Mouse (Mus musculus): ENCODE measurements around the gene Rcc2. TPM values are rescaled to one million over a fixed set of nuclear protein-coding genes. Genes with fewer than 3 reads are reported as not detected.
A peak's percentile ranks its signal among the peaks of the same experiment; 100 is the strongest.

Gene Rcc2
- total RNA-seq, 2 experiments from 2014 or later: 5.9 to 8.8 TPM

DNA sequence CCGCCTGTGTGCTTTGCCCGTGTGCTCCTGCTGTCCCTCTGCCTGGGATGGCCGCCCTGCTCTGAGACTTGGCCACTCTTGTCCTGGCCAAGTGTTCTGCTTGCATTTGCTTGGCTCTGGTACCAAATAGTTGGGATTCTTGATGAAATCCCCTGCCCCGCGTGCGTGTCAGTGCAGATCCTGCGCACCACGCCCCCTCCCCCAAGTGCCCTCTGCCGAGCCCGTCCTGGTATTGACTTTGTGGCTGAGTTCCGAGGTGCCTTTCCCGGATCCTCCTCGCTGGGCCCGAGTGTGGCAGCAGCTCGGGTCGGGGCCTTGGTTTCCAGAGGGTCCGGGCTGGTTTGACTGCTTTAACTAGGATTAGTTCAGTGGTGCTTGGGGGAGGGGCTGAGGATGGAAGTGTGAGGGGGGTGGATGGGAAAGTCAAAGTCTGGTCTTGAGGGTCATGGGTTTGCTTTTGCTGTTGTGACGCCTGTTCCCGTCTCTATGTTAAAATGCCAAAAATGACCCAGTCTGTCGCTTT lies 21.7 kb downstream of the Rcc2 start:
- intact Hi-C loops (cut with DNase I): no loop called here
- no peak overlapping the region for H3K4me3 ChIP-seq
- no peak for DNase-seq
- TF ChIP-seq CTCF (IDR thresholded peaks at IDR 0.05): no peak
- no peak overlapping the region for H3K27ac ChIP-seq

DNA sequence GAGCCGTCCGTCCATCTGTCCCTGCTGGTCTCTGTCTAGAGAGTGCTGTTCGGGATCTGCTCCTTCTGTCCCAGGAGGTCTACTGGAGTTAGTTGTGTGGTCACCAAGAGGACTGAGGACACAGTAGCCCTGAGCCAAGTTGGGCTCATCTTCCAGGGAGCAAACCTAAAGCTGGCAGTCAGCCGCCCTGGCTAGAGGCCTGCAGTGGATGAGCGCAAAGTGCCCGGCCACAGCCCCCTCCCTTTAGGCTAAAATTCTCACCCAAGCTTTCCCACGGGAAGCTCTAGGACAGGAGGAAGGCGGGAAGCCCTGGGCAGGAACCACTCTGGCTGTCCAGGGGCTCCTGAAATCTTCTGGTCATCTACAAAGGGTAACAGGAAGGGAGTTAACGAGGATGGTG lies 22.4 kb downstream of the Rcc2 start:
- TF ChIP-seq CTCF (IDR thresholded peaks at IDR 0.05): no peak
- H3K27ac ChIP-seq: no peak overlapping the region
- no peak for DNase-seq
- H3K4me3 ChIP-seq: no peak overlapping the region
- intact Hi-C loops (cut with DNase I): no loop called here

DNA sequence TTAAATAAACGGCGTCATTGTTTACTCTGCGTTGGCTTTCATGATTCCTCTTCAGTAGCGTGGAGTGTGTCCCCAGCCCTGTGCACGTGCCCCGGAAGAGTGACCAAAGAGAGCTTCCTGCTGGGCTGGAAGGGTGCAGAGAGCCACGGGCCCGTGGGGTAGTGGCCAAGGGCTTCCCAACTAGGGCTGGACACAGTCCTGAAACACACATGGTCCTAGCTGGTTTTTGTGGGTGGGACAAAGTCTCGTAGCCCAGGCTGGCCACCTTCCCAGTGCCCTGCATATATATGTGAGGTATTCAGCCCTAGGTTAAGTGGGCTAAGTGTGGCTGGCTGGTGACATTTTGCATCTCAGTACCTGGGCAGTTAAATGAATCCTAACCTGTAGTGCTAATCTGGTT lies 22.9 kb downstream of the Rcc2 start:
- Histone ChIP-seq H3K27ac (no peak overlapping the region), H3K4me3 (no peak overlapping the region)
- no peak for TF ChIP-seq CTCF (IDR thresholded peaks at IDR 0.05)
- DNase-seq: no peak
- intact Hi-C loops (cut with DNase I): no loop called here

DNA sequence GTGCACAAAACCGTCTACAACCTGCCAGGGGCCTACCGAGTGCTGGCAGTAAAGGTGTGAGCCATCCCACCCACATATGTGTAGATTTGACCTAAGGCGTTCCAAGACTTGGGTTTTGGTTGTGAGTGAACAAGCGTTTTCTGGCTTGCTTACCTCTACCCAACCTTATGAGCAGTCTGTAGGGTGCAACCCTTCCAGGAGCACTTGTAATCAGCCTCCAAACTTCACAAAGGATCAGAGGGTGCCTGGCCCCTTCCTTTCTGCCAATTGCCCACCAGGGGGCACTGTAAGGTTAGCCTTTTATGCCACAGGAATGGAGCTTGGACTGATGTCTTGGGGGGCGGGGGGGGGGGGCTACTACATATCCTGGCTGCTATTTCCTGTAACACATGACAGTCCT lies 23.5 kb downstream of the Rcc2 start:
- no peak for DNase-seq
- intact Hi-C loops (cut with DNase I): loop anchor here (2.0 kb wide), 1 partner anchor 21 kb away; no protein-coding TSS in a partner anchor
- Histone ChIP-seq H3K27ac (no peak overlapping the region), H3K4me3 (no peak overlapping the region)
- peak; percentile 62 for TF ChIP-seq CTCF (IDR thresholded peaks at IDR 0.05)

DNA sequence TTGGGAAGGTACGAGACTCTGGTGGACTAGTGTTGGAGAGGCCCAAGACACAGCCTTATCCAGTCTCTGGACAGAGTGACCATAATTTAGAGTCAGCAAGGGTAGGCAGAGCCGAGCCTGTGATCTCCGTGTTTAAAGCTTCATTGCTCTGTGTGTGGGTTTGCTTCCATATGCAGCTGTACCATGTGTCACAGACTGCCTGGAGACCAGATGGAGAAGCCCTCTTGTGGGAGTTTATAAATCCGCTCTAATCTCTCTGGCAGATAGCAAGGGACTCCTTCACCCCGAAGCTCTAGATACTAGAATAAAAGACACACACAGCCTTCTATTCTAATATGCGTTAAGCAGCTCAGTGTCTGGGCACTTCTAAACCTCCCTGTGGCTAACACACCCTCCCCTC lies 24.4 kb downstream of the Rcc2 start:
- TF ChIP-seq CTCF (IDR thresholded peaks at IDR 0.05): no peak
- Histone ChIP-seq H3K27ac (no peak overlapping the region), H3K4me3 (no peak overlapping the region)
- intact Hi-C loops (cut with DNase I): loop anchor here (2.0 kb wide), 1 partner anchor 20 kb away; no protein-coding TSS in a partner anchor
- no peak for DNase-seq

DNA sequence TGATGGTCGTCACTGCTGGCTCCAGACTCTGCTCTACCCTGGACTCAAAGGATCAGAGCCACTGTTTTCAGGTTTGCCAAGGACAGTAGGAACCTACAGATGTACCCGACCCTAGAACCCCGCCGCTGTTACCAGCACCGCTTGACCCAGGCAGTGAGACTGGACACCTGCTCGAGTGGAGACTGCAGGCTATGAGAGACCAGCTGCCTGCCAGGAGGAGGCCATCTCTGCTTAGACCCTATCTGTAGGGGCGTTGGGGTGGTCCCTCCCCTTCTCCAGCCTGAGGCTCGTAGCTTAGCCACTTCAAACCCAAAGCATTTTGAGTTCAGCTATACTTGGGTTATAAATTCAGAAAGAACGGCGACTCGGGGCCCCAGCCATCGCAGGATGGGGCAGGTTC lies 26.6 kb downstream of the Rcc2 start:
- TF ChIP-seq CTCF (IDR thresholded peaks at IDR 0.05): no peak
- Histone ChIP-seq H3K27ac (no peak overlapping the region), H3K4me3 (no peak overlapping the region)
- intact Hi-C loops (cut with DNase I): no loop called here
- DNase-seq: no peak

DNA sequence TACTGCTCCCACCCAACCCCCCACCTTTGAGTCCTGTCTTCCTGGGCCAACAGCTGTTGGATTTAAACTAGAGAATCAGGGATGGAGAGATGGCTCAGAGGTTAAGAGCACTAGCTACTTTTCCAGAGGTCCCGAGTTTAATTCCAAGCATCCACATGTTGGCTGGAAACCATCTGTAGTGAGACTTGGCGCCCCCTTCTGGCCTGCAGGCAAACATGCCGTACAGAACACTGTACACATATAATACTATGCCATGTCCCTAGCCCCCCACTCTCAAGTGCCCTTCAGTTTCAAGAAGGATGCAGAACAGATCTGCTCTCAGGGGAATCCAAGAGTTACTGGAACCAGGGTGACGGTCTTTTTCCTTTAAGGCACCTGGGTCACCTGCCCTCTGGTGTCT lies 31.3 kb downstream of the Rcc2 start:
- DNase-seq: no peak
- no peak overlapping the region for H3K4me3 ChIP-seq
- TF ChIP-seq CTCF (IDR thresholded peaks at IDR 0.05): peak; percentile 25; the same call in 1 of the 2 replicates
- intact Hi-C loops (cut with DNase I): no loop called here
- H3K27ac ChIP-seq: no peak overlapping the region

DNA sequence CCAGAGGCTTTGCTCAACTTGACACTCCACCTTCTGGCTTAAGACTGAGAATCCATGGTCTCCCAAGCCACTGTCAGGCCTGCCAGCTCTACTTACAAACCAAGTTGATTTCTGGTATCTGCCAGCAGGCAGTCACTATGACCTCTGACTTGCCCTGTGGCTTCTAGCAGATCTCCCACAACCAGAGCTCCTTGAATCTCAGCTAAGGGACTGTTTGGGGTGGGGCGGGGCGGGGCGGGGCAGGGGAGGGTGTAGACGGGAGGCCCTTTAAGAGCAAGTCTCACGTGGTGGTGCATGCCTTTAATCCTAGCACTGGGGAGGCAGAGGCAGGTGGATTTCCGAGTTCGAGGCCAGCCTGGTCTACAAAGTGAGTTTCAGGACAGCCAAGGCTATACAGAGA lies 32.5 kb downstream of the Rcc2 start:
- intact Hi-C loops (cut with DNase I): no loop called here
- DNase-seq: no peak
- TF ChIP-seq CTCF (IDR thresholded peaks at IDR 0.05): no peak
- Histone ChIP-seq H3K27ac (no peak overlapping the region), H3K4me3 (no peak overlapping the region)

DNA sequence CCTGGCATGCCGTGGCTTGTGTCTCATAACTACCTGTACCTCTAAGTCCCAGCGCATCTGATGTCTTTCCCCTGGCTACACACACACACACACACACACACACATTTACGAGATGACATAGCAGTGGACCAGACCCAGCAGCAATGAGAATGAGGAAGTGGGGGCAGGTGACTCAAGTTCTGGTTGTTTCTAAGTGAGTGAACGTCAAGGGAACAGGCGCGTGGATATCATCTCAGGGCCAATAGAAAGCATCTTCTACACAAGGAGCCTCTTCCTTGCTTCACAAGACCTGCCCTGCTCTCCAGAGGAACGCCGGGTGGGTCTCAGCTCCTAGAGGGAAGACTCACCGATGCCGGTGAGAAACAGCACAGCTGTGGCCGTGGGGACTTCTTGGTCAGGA lies 40.3 kb downstream of the Rcc2 start:
- TF ChIP-seq CTCF (IDR thresholded peaks at IDR 0.05): no peak
- Histone ChIP-seq H3K27ac (no peak overlapping the region), H3K4me3 (no peak overlapping the region)
- no peak for DNase-seq
- intact Hi-C loops (cut with DNase I): no loop called here

DNA sequence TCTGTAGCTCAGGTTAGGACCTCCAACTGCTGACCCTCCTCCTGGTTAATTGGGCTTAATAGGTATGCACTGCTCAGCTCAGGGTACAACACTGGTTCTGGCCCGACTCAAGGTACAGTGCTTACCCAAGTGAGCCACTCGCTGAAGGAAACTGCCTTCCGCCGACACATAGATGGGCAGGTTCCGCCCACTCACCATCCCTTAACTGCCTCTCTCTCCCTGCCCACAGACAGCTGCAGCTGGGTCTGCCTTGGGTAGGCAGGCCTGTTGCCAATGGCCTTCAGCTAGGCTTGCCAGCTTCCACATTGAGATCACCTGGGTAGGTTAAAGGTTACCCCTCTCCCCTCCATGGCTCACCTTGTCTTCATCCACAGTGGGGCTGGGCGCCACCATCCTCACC lies 41.1 kb downstream of the Rcc2 start:
- no peak overlapping the region for H3K4me3 ChIP-seq
- TF ChIP-seq CTCF (IDR thresholded peaks at IDR 0.05): no peak
- DNase-seq: no peak
- intact Hi-C loops (cut with DNase I): no loop called here
- H3K27ac ChIP-seq: no peak overlapping the region

DNA sequence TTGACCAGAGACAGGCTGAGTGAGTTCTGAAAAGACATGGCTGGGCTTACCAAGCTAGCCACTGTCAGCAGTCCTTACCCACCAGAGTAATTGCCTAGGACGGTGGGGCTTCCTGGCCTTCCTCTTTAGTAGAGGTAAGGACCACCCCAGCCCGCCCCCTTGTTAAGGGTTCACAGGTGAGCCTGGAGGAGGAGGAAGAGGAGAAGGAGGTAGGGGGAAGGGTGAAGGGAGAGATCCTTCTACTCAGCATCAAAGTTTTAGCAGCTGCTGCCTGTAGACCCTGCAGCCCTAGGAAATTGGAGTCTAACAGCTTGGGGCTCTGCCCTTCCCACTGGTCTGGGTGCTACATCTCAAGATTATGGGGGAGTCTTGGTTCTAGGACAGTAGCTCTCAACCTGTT lies 42.2 kb downstream of the Rcc2 start, which contains the start of gene Padi6:
Gene Padi6, minus strand, starts transcription at position 101 of the 400 bp plus-strand sequence.
- no peak for DNase-seq
- Histone ChIP-seq H3K27ac (no peak within 1 kb of the TSS), H3K4me3 (no peak within 1 kb of the TSS)
- no peak for TF ChIP-seq CTCF (IDR thresholded peaks at IDR 0.05)
- intact Hi-C loops (cut with DNase I): no loop called here

DNA sequence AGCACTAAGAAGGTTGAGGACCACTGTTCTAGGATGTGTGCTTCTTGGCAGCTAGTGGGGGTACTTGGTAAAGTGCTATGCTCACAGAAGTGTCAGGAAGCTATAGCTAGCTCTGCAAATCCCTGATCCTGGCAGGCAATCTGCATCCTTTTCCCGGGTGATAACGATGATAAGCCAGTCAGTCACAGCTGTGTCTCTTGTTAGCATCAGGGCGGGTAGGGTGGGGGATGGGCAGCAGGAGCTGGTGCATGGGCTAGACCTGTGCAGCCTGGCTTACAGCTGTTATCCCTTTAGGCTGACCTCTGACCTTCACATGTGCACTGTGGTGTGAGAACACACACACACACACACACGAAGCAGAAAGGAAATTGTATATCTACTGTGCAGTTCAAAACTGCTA lies 42.7 kb downstream of the Rcc2 start:
- no peak overlapping the region for H3K27ac ChIP-seq
- intact Hi-C loops (cut with DNase I): no loop called here
- TF ChIP-seq CTCF (IDR thresholded peaks at IDR 0.05): no peak
- H3K4me3 ChIP-seq: no peak overlapping the region
- no peak for DNase-seq

DNA sequence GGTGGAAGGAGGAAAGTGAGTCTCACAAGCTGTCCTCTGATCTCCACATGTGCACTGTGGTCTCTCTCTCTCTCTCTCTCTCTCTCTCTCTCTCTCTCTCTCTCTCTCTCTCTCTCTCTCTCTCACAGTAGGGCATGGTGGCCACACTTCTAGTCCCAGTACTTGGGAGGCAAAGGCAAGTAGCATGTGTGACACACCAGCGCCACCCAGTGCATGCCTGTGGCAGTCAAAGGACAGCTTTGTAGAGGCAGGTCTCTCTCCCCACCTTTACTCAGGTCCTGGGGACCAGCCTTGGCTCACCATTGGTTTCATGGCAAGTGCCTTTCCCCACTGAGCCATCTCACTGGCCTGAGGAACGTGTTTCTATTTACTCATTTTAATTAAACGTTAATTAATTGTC lies 44.3 kb downstream of the Rcc2 start:
- Histone ChIP-seq H3K4me3 (no peak overlapping the region), H3K27ac (no peak overlapping the region)
- intact Hi-C loops (cut with DNase I): loop anchor here (2.0 kb wide), 2 partner anchors 20 to 64 kb away; no protein-coding TSS in a partner anchor
- peak; percentile 68 for DNase-seq
- TF ChIP-seq CTCF (IDR thresholded peaks at IDR 0.05): peak; percentile 67

DNA sequence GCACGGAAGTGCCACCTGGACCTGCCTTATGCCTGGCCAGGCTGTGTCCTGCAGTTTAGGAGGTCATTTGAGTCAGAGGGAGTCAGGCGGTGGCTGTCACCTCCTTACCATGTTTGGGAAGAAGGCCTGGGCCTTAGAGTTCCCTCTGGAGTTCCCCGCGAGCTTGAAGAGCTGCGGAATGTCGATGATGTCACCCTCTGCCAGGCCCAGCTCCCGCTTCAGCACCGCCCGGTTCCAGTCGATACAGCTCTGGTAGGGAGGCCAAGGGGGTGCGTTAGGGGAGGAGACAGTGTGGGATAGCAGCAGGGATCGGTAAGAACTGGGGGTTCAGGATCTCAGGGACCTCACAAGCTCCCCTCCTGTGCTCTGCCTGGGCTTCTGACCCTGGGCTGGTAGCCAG lies 47.6 kb downstream of the Rcc2 start:
- no peak for TF ChIP-seq CTCF (IDR thresholded peaks at IDR 0.05)
- DNase-seq: no peak
- Histone ChIP-seq H3K4me3 (no peak overlapping the region), H3K27ac (no peak overlapping the region)
- intact Hi-C loops (cut with DNase I): no loop called here

All from gastrocnemius, adult 2 months (tissue).